Mouse (Mus musculus) frontal cortex, postnatal 10 days (tissue): ENCODE measurements around the gene Zfp28.
A peak's percentile ranks its signal among the peaks of the same experiment; 100 is the strongest.
"Not testable (repeated sequence)": the region's sequence is repeated elsewhere in the genome, so short reads cannot be mapped to it uniquely, and the experiment has no call there.

Experiments
- DNase-seq, 2 experiments: peaks; one replicate each; pipeline ENCODE4 v3.0.0; 2022; ENCODE audit warnings: low spot score in 2 of 2, mixed read lengths in 1 of 2

Gene Zfp28

DNA sequence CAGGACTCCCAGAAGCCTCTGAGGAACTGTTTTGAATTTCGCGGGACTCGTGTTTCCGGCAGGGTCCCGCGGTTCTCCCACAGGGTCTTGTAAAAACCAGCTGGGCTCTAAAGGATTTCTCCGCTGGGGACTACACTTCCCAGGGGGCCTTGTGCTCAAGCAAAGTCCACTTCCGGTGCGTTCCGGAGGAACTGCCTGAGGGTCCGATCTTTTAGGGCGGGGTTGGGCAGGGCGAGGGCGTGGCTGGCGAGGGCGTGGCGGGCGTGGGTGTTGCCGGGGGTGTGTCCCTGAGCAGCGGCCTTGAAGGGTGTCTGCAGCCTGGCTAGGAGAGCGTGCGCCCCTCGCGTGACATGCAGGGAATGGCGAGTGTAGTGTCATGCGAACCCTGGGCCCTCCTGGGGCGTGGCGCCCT, at the start of gene Zfp28:
Gene Zfp28, plus strand, starts transcription at position 252 of the 412 bp plus-strand sequence.
- DNase-seq: peak; percentile 91

- DNase-seq: no peak
Measured at GRCm38 (mm10) chr7:6339865-6340264, 43.2 kb upstream of the Zfp28 start.

GRCm38 (mm10) chr7:6343501-6344071, 39.5 kb upstream of the Zfp28 start, which contains the start of gene Gm3854:
Gene Gm3854, plus strand, starts transcription at chr7:6343759.
- DNase-seq: peak; percentile 60 to 76

- DNase-seq: no peak
Measured at GRCm38 (mm10) chr7:6344124-6344523, 39.0 kb upstream of the Zfp28 start.

DNA sequence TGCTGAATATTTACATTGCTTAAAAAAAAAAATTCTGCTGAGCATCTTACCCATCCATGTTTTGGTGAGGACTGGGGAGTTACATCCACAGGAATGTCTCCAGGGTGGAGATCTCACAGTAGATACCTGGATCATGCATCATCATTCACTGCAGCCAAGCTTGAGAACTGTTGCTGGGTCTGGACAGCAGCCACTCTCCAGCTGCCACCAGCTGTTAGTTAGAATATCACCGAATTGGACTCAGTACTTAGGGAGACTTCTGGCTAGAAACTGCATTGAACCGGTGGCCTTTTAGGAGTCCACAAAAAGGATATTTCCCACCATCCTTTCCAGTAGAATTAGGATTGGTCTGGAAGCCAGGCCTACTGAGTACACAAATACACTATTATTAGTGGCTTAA, 25.0 kb upstream of the Zfp28 start:
- DNase-seq: no peak

- no peak for DNase-seq
Measured at GRCm38 (mm10) chr7:6358937-6359590, 24.0 kb upstream of the Zfp28 start.

GRCm38 (mm10) chr7:6360477-6361060, 22.5 kb upstream of the Zfp28 start:
- DNase-seq: no peak

DNA sequence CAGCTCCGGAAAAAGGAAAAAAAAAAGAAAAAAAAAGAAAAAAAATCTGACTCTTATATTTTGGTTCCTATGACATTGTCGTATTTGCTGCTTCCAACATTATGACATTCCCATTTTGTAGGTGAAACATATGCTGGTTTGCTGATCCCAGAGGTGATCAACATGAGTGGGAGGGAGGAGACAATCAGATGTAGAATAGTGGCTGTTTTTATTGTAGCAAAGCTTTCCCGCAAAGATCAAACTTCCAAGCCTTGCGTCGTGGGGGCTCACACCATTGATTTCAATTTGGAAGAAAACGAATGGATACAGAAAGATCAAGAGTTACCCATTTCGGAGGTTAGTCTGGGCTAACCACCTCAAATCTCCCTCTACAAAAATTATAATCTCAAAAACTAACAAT, 21.3 kb upstream of the Zfp28 start:
- no peak for DNase-seq

- peak; percentile 98 to 99 for DNase-seq
Measured at GRCm38 (mm10) chr7:6362268-6363046, 20.6 kb upstream of the Zfp28 start.

DNA sequence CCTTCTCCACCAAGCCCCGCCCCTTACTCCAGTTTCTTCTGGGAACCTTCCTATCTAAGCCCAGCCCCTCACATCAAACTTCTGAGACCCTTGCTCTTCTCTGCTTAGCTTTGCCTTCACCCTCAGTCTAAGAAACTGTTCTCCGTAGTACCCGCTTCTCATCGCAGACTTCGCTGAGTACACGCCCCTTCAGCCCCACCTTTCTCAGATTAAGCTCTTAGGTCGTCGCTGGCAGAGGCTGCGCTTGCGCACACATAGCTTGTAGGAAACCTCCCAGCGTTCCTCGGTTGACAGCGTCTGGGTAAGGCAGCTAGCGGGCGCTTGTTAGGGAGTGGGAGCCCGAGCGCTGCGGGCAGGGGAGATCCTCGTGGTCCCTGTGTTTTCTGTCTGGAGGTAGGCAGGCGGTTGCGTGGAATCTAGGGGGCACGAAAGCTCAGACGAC, 20.0 kb upstream of the Zfp28 start, which contains the start of gene Zfp78:
Gene Zfp78, plus strand, starts transcription at position 234 of the 442 bp plus-strand sequence.
- peak in 1 of 2 experiments; percentile 84 for DNase-seq

DNA sequence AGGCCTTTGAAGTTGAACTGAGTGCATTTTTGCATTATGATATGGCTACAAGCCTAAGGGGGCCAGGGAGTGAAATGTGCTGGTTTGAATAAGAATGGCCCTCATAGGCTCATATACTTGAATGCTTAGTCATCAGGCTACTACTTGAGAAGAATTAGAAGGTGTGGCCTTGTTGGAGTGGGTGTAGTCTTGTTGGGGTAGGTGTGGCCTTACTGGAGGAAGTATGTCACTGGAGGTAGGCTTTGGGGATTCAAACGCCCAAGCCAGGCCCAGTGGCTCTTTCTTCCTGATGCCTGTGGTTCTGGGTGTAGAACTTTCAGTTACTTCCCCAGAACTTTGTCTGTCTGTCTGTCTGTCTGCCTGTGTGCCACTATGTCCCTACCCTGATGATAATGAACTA, 18.3 kb upstream of the Zfp28 start:
- no peak for DNase-seq

DNA sequence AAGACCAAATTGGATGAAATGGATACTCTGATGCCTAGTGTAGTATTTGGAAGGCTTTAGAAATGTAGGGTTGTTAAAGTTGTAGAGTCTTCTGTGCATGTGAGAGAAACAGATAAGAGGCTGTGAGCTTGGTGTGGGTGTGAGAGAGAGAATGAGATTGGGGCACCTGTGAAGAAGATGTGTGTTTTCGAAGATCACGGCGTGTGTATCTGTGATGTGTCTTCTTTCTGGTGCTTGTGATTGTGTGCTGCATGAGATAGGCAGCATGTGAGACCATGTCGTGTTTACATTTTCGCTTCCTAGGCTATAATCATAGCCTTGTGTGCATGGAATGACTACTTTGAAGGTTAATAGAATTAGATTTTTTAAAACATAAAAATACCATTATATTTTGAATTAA, 15.9 kb upstream of the Zfp28 start:
- no peak for DNase-seq

DNA sequence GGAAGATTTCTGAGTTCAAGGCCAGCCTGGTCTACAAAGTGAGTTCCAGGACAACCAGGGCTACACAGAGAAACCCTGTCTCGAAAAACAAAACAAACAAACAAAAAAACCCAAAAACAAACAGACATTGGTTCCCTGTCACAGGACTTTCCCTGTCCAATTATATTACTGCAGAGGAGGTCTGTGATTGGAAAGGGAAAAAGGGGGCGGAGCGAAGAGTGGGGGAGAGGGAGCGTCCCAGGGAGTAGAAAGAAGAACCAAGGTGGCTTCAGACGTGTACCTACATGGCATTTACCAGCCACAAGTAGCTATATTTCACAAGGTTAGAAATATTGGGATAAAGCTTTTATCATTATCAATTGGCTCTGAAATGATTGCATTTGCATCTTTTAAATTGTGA, 14.9 kb upstream of the Zfp28 start:
- DNase-seq: not testable (repeated sequence)

DNA sequence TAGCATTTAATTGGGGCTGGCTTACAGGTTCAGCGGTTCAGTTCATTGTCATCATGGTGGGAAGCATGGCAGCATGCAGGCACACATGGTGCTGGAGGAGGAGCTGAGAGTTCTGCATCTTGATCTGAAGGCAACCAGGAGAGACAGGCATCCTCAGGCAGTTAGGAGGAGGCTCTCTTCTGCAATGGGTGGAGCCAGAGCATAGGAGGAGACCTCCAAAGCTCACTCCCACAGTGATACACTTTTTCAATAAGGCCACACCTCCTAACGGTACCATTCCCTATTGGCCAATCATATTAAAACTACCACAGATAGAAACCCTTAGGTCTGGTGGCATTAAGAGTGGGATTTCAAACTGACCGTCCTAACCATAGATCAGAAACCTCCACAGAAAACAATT, 13.6 kb upstream of the Zfp28 start:
- no peak for DNase-seq

- DNase-seq: no peak
Measured at GRCm38 (mm10) chr7:6372993-6373392, 10.1 kb upstream of the Zfp28 start.

DNA sequence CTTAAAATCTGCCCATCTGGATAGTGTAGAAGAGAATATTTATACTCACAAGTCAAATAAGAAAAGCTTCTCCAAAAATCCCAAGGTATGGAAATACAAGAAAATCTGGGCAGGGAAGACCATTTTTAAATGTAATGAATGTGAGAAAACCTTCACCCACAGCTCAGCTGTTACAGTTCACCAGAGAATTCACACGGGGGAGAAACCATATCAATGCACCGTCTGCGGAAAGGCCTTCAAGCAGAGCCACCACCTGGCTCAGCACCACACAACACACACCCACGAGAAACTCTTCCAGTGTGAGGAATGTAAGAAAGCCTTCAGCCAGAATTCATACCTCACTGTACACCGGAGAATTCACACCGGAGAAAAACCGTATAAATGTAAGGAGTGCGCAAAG, 4.7 kb upstream of the Zfp28 start:
- no peak for DNase-seq

DNA sequence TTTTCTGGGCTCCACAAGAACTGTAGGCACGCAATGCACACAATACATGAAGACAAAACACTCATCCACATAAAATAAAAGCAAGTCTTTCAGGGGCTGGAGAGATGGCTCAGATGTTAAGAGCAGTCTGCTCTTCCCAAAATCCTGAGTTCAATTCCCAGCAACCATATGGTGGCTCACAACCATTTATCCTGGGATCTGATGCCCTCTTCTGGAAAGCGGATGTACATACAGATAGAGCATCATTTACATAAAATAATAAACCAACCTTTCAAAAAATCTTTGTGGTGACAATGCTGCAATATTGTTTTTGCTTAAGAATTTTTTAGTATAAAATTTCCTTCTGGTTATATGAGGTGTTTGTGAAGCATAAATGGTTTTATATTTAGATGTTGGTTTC, 1.7 kb upstream of the Zfp28 start:
- DNase-seq: no peak

DNA sequence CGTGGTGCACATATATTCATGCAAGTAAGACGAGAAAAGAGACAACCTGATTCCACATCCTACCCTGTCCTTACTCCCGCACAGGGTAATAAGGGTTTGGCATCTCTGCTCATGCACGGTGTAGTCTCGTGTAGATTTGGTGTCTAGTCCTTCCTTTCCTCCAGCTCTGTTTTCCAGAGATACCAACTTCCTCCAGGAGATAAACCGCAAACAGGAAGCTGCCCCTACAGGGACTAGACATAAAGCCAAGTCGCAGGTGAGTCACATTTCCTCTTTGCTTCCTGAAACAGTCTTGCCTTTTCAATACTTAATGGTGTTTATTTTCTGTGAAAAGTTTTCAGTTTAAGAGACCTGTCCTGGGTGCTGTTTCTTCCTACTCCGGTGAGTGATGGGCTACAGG, 916 bp downstream of the Zfp28 start:
- no peak for DNase-seq

DNA sequence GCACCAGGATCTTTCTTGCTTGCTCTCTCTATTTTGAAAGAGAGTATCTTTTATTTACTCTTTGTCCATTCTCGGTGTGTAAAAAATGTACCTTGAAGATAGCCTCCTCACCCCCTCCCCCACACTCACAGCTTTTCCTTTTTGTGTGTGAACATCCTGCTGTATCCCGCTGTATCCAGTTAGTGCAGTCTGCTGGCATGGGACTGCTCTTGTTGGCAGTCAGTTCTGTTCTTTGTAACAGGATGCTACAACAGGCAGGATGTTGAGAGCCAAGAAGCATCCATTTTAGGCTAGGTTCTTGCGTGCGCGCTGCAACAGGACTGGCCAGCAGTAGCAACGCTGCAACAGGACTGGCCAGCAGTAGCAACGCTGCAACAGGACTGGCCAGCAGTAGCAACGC, 3.9 kb downstream of the Zfp28 start:
- DNase-seq: no peak

- no peak for DNase-seq
Measured at GRCm38 (mm10) chr7:6388971-6389370, 5.9 kb downstream of the Zfp28 start.

DNA sequence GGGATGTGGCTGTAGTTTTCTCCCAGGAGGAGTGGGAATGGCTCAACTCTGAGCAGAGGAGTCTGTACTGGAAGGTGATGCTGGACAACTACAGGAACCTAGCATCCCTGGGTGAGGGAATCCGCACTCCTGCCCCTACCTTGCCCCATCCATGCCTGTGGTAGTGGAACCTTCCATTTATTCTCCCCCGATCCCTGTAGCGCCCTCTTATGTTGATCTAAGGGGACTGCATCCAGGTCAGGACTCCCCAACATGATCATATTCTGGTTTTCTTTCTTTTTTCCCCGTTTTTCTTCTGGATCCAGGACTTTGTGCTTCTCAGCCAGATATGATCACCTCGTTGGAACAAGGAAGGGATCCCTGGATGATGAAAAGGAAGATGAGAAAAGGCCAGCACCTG, 6.4 kb downstream of the Zfp28 start:
- no peak for DNase-seq
